Mouse (Mus musculus) forebrain, embryonic 11.5 days (tissue): ENCODE results near the gene Ginm1. TPM values are rescaled to one million over a fixed set of nuclear protein-coding genes. Genes with fewer than 3 reads are reported as not detected.

Experiments
- ATAC-seq: fragments of 200-750 bp; cut with Nextera tagmentation; replicated peaks from 2 replicates; pipeline ENCODE4 v1.8.0; 2017; ENCODE audit warnings: moderate TSS enrichment; ENCODE audit not compliant: low FRiP score
- DNase-seq: peaks from one replicate; pipeline ENCODE4 v3.0.0-alpha.2; 2017; ENCODE audit warnings: low spot score
- H3K27ac ChIP-seq: fragments of 300-500 bp; sonication (generic); 2 replicates; pipeline ENCODE4 v1.5.1; 2014; ENCODE audit warnings: low read depth, low read length
- H3K27me3 ChIP-seq: fragments of 300-500 bp; sonication (generic); 2 replicates; pipeline ENCODE4 v1.6.1; 2014; ENCODE audit warnings: mild to moderate bottlenecking, low read length, mixed read lengths; ENCODE audit not compliant: control insufficient read depth, insufficient read depth
- H3K36me3 ChIP-seq: fragments of 300-500 bp; sonication (generic); 2 replicates; pipeline ENCODE4 v1.6.1; 2014; ENCODE audit warnings: mild to moderate bottlenecking, low read length, moderate library complexity, mixed read lengths; ENCODE audit not compliant: control insufficient read depth, insufficient read depth
- H3K4me1 ChIP-seq: fragments of 300-500 bp; sonication (generic); replicated peaks from 2 replicates; pipeline ENCODE4 v1.6.1; 2014; ENCODE audit warnings: low read length, mixed read lengths; ENCODE audit not compliant: control insufficient read depth, insufficient read depth
- H3K4me2 ChIP-seq: fragments of 300-500 bp; sonication (generic); 2 replicates; pipeline ENCODE4 v1.6.1; 2014; ENCODE audit warnings: low read depth, mild to moderate bottlenecking, low read length, moderate library complexity, mixed read lengths; ENCODE audit not compliant: severe bottlenecking
- H3K4me3 ChIP-seq: fragments of 300-500 bp; sonication (generic); 2 replicates; pipeline ENCODE4 v1.5.1; 2014; ENCODE audit warnings: low read depth, low read length
- H3K9ac ChIP-seq: fragments of 300-500 bp; sonication (generic); 2 replicates; pipeline ENCODE4 v1.6.1; 2014; ENCODE audit warnings: low read length
- H3K9me3 ChIP-seq: fragments of 300-500 bp; sonication (generic); 2 replicates; pipeline ENCODE4 v1.6.1; 2016; ENCODE audit warnings: low read length, mixed read lengths; ENCODE audit not compliant: control insufficient read depth
- WGBS: fragments of 180-500 bp; shearing (Covaris S2); extraction: QIAGEN DNeasy Blood & Tissue Kit; methylation state at CpG from one replicate; pipeline ENCODE4 v1.1.7; 2014; 5-methylcytosine and 5-hydroxymethylcytosine counted together
- polyA plus RNA-seq: library from polyadenylated mRNA; unstranded; fragments of >200 nt; fragmentation: Nextera tagmentation; extraction: Ambion mirVana; gene quantifications from 2 replicates; pipeline ENCODE4 v1.2.1, GENCODE M21; 2014

Gene Ginm1
- polyA plus RNA-seq, 1 experiment from 2014 or later = 55.2 TPM

DNA sequence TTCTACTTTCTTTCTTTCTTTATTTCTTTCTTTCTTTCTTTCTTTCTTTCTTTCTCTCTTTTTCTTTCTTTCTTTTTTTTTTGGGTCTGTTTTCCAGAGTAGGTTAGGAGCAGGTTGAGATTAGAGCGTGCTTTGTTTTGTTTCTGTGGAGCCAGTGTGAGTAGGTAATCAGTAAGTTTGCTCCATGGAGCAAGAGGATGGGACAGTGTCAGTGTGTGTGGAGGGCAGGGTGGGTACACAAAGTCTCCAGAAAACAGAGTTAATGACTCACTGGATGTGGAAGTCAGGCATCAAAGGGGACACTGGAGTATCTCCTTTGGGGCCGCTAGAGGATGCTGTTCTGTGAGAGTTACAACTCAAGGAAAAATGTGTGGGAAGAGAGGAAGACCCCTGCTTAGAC is 44.3 kb upstream of the Ginm1 start:
- ATAC-seq = no peak
- H3K27me3 ChIP-seq = no peaks in the 10 kb centered on the region
- DNase-seq = no peak
- no peak overlapping the region for H3K4me2 ChIP-seq
- no peaks in the 10 kb centered on the region for H3K36me3 ChIP-seq
- H3K27ac ChIP-seq = no peak overlapping the region
- H3K9ac ChIP-seq = no peak overlapping the region
- H3K9me3 ChIP-seq = no peaks in the 10 kb centered on the region
- H3K4me3 ChIP-seq = no peak overlapping the region
- no peaks in the 10 kb centered on the region for H3K4me1 ChIP-seq
- WGBS = 62% methylated on average over 2 of the region's 2 CpGs

DNA sequence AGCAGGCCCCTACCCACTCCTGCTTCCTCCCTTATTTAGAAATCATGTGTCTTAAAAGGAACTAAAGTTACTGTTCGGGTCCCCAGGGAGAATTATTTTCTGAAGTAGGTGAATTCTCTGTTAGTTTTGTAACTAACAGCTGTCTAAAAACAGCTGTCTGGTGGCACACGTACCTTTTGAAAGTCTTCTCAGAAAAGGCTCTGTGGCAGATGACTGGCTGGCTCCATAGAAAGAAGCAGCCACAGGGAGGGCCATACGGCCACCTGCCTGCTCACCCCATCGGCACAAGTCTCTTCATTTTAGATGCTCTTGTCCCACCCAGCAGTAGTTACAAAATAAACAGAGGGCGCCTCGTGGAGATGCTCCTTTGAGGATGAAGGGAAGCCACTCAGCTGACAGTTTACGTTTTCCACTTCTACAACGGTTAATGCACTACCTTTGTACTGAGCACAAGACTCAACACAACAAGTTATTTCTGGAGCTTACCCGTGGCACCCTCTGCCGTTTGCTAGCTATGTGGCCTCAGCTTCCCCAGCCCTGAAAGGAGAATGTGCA is 42.1 kb upstream of the Ginm1 start:
- H3K9me3 ChIP-seq = no peaks in the 10 kb centered on the region
- H3K4me3 ChIP-seq = no peak overlapping the region
- H3K27me3 ChIP-seq = no peaks in the 10 kb centered on the region
- H3K4me1 ChIP-seq = no peaks in the 10 kb centered on the region
- DNase-seq (no peak), ATAC-seq (no peak)
- H3K36me3 ChIP-seq = no peaks in the 10 kb centered on the region
- H3K9ac ChIP-seq = no peak overlapping the region
- WGBS = 80% methylated on average over 10 of the region's 10 CpGs
- H3K4me2 ChIP-seq = no peak overlapping the region
- no peak overlapping the region for H3K27ac ChIP-seq

DNA sequence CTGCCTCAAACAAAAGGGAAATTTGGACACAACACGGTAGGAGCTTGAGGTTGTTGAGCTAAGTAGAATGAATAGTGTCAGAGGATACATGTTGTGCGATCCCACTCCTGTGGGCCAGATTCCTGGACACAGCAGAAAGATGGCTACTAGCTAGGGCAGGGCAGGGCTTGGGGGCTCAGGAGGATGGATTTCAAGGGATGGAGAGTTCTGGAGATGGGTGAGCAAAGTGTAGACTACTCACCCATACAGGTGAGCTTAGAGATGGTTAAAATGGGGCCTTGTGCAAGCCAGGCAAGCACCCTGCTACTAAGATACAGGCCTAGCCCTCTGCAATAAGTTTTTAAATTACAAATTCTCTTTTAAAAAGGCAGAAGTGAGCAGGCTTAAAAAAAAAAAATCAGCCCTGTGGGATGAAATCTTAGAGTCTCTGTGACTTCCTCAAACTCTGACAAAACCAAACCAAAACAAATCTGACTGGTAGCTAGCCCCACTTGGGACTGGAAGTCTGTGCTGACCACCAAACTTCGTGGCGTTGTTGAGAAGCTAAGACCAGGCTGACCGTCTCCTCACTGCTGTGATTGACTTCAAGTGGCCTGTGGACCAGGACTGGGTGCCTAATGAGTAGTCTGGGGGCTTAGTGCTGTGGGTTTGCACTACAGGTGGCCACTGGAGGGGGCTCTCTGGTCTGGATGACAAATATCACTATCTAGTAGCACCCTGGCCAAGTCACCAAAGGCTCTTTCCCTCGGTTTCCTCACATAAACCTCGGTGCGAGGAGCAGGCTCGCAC is 40.9 kb upstream of the Ginm1 start:
- ATAC-seq = no peak
- no peaks in the 10 kb centered on the region for H3K36me3 ChIP-seq

DNA sequence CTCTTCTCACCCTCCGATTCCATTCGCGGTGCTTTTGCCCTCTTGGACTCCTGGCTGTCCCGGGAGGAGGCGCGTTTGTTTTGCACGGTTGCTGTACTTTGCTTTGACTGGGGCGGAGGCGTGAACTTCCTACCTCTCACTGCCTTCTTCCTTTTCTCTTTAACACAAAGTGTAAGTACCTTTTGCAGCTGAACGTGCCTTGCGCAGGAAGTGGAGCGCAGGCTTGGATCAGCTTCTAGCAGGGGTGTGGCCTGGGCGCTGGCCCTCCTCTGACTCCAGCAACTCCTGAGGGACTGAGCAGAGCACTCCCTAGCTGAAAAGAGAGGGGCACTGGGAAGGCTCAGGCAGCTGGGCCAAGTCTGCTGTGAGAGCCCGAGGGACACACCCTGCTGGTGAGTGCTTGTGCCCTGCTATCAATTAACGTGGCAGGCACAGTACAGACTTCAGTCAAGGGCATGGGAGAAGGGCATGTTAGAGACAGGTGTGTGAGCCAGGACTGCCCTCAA is 39.6 kb upstream of the Ginm1 start, which contains the start of gene Zc3h12d:
Zc3h12d (plus strand) TSS at position 300 of the 506 bp plus-strand sequence.
- WGBS = 3% methylated on average over 15 of the region's 15 CpGs

More for the DNA sequence above, 40.9 kb upstream of the Ginm1 start:
- Histone ChIP-seq H3K27me3 (no peaks in the 10 kb centered on the region), H3K27ac (no peak overlapping the region), H3K9ac (no peak overlapping the region), H3K4me3 (no peak overlapping the region), H3K4me1 (no peaks in the 10 kb centered on the region), H3K4me2 (no peak overlapping the region), H3K9me3 (no peaks in the 10 kb centered on the region)
- WGBS = 79% methylated on average over 9 of the region's 9 CpGs
- DNase-seq = no peak

DNA sequence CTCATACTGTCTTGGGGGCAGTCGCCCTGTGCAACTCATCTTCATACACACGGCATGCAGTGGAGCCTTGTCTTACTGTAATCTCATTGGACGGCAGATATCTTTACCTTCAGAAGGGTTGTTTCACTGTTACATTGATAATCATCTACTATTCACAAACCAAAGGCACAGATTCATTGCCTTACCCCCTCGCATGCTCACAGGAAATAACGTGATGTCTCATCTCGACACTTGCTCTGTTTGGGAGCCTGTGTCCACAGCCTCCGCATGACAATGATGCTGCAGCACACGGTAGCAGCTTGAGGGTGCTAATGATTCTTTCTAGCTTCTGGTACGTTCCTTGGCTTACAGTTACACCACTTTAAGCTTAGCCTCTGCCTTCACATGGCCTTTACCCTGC is 33.5 kb upstream of the Ginm1 start:
- WGBS = 92% methylated on average over 9 of the region's 9 CpGs

More for the DNA sequence above, 39.6 kb upstream of the Ginm1 start, which contains the start of gene Zc3h12d:
- Histone ChIP-seq H3K4me2 (peak within 1 kb of the TSS; percentile 34; the same call in 1 of the 2 replicates), H3K4me1 (no peaks in the 10 kb centered on the region), H3K27ac (no peak within 1 kb of the TSS), H3K36me3 (no peaks in the 10 kb centered on the region), H3K4me3 (no peak within 1 kb of the TSS), H3K9ac (0 out of 2 replicates have a peak within 1 kb of the TSS, but pooled peaks have one; percentile 10), H3K9me3 (no peaks in the 10 kb centered on the region), H3K27me3 (no peaks in the 10 kb centered on the region)
- no peak for DNase-seq
- no peak for ATAC-seq

DNA sequence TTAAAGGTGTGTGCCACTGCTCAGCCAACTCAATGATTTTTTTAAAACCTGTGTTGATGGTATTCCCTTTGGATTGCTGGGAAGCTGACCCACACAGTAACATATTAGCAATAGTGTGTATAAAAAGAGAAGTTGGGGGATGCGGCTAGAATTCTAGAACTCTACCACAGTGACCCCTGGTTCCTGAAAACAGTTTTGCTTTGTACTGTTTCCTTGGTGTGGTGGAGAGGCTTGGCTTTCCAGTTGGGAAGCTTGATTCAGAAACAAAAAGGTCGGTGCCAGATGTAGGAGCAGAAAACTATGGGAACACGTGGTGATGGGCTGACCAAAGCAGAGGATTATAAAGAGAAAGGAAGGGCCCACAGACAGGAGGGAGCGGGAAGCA is 32.6 kb upstream of the Ginm1 start:
- no peak overlapping the region for H3K4me2 ChIP-seq
- no peak for DNase-seq
- no peak overlapping the region for H3K27ac ChIP-seq
- H3K36me3 ChIP-seq = no peaks in the 10 kb centered on the region; the same call in 1 of the 2 replicates
- no peak overlapping the region for H3K9ac ChIP-seq
- no peak overlapping the region for H3K4me3 ChIP-seq
- no peaks in the 10 kb centered on the region for H3K9me3 ChIP-seq
- H3K4me1 ChIP-seq = no peaks in the 10 kb centered on the region
- H3K27me3 ChIP-seq = no peaks in the 10 kb centered on the region
- 95% methylated on average over 4 of the region's 4 CpGs for WGBS
- no peak for ATAC-seq

More for the DNA sequence above, 33.5 kb upstream of the Ginm1 start:
- no peak overlapping the region for H3K4me2 ChIP-seq
- no peaks in the 10 kb centered on the region; the same call in 1 of the 2 replicates for H3K36me3 ChIP-seq
- H3K27me3 ChIP-seq = no peaks in the 10 kb centered on the region
- DNase-seq = no peak
- H3K27ac ChIP-seq = no peak overlapping the region
- no peaks in the 10 kb centered on the region for H3K9me3 ChIP-seq
- no peak overlapping the region for H3K9ac ChIP-seq
- no peaks in the 10 kb centered on the region for H3K4me1 ChIP-seq
- H3K4me3 ChIP-seq = no peak overlapping the region
- ATAC-seq = no peak

DNA sequence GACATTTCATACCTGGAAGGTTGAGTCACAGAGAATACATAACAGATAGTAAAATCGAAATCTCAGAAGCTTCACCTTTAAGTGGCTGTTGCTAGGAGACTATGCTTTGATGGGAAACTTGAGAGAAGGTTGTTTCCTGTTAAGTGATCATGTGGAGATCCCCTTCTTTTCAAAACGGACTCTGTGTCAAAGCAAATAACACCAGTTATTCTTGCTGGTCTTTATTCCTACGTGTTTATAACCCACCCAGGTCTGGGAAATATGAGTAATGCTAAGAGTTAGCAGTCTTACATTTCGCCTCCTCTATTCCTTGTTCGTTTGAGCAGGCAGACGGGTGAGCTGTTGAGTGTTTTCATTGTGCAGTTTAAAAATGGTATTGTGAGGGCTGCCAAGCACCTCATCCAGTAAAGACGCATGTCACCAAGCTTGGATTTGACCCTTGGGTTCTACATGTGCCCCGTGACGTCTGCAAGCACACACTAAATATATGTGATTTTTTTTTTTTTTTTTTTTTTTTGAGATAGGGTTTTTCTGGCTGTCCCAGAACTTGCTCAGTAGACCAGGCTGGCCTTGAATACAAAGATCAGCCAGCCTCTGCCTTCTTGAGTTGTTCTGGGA is 32.1 kb upstream of the Ginm1 start:
- Histone ChIP-seq H3K4me1 (no peaks in the 10 kb centered on the region), H3K36me3 (no peaks in the 10 kb centered on the region; the same call in 1 of the 2 replicates), H3K4me3 (no peak overlapping the region), H3K9me3 (no peaks in the 10 kb centered on the region), H3K27ac (no peak overlapping the region), H3K4me2 (no peak overlapping the region), H3K9ac (no peak overlapping the region), H3K27me3 (no peaks in the 10 kb centered on the region)
- WGBS = 89% methylated on average over 9 of the region's 9 CpGs
- DNase-seq = no peak
- no peak for ATAC-seq

DNA sequence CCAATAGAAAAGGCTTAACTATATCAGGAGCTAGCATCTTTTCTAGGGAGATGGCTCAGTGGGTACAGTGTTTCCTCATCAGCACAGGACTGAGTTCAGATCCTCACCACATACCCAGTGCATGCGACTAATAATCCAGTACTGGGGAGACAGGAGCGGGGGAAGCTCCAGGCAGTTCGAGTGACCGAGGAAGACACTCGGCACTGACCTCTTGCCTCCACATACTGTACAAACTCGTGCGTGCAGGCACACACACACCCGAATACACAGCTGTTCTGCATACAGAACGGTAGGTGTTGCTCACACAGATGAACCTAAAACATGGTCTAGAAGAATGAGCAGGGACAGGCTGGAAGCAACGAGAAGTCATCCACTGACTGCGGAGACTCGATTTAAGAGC is 29.4 kb upstream of the Ginm1 start:
- no peak overlapping the region for H3K27ac ChIP-seq
- H3K9me3 ChIP-seq = no peaks in the 10 kb centered on the region
- no peak overlapping the region for H3K4me3 ChIP-seq
- H3K9ac ChIP-seq = no peak overlapping the region
- H3K36me3 ChIP-seq = no peaks in the 10 kb centered on the region; the same call in 1 of the 2 replicates
- no peaks in the 10 kb centered on the region for H3K4me1 ChIP-seq
- DNase-seq (no peak), ATAC-seq (no peak)
- H3K27me3 ChIP-seq = no peaks in the 10 kb centered on the region
- no peak overlapping the region for H3K4me2 ChIP-seq
- WGBS = 95% methylated on average over 12 of the region's 12 CpGs
